Mouse (Mus musculus) lung, postnatal 4 days (tissue): ENCODE data around the gene Dpysl5.

Experiments
- DNase-seq, 2 experiments: peaks; one replicate each; pipeline ENCODE4 v3.0.0; 2021

Gene Dpysl5

DNA sequence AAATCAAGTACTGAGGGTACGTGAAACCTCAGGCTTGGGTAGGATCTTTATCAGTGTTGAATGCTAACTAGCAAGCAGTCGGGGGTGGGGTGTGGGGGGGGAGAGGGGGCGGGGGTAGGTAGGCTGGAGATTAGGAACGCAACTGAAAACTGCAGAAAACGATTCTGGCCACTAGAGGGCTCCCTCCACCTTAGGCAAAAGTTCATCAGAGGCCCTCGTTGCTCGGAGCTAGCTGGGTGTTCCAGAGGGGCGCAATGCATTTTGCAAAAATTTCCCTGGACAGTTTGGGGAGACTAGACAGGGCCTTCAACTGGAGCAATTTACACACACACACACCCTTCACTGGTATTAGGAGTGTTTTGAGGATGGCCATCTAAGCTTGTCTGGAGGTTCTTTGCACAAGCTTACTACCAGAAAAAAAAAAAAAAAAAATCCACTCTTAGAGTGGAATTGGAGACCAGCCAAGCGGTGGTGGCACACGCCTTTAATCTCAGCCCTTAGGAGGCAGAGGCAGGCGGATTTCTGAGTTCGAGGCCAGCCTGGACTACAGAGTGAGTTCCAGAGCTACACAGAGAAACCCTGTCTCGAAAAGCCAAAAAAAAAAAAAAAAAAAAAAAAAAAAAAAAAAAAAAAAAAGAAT lies 1.5 kb upstream of the Dpysl5 start:
- DNase-seq: peak; percentile 67 to 85

DNA sequence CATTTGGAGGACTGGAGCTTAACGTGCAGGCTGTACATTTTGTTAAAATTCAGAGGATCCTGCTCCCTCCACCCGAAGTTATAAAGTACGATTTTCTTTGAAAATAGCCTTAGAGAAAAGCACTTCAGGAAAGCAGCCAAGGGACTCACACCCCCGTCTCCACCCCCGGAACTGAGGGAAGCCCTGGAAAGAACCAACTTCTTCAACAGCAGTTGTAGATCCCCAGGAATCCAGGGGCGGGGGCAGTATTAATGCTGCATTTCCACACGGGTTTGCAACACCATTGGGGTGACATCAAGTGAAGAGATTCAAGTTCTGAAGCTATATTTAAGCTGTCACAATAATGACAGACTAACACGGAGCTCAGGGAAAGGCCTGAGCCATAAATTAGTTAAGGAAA lies 878 bp upstream of the Dpysl5 start:
- DNase-seq: no peak

DNA sequence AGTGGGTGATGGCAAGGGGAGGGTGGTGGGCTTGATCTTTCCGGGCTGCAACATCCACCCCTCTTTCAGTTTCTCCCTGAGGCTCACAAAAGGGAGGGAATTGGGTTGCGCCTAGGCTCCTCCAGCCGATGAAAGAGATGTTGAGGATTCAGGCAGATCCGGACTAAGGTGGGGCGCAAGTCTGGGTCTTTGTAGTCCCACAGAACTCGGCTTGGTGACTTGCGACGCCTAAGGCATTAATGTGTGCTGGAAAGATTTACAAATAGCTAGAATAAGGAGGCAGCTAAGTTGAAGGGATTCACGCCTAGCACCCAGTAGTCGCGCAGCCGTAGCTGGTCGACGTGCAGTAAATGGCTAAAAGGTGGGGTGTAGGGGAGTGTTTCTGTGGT lies 632 bp downstream of the Dpysl5 start:
- DNase-seq: no peak

DNA sequence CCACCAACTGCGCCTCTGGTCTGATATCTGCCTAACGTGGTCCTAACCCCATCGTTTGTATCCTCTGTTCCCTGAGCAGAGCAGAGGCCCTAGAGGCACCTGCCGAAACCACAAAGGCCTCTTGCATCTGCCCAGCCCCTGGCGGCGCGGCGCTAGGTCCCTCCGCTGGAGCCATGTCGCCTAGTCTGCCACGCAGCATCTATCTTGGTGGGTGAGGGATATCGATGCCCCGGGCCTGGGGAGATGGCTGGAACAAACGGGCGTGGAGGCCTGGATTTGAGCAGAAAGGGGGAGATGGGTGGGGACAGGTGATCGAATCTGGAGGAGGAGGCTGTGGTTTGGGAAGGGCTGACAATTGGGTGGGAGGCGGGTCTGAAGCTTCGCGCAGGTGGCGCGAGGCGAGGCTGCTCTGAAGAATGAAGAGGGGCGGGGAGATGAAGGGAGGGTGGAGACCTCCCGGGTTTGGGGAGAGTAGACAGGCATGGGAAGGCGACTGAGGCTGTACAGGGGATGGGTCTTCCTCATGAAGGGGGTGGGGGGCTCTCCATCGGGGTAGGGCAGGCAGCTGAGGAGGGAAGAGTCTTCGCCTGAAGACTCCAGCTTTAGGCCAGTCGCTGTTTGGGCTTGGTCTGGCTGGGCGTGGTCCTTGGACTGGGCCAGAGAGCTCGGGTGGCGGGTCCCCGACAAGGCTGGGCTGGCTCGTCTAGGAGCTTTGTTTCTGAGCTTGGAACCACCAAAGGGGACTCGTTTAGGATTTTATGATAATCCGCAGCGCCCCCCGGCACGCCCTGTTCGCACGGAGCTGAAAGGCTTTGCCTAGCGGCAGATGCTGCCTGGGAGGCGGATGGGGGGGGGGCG lies 1.3 kb downstream of the Dpysl5 start:
- DNase-seq: peak in 1 of 2 experiments; percentile 13

DNA sequence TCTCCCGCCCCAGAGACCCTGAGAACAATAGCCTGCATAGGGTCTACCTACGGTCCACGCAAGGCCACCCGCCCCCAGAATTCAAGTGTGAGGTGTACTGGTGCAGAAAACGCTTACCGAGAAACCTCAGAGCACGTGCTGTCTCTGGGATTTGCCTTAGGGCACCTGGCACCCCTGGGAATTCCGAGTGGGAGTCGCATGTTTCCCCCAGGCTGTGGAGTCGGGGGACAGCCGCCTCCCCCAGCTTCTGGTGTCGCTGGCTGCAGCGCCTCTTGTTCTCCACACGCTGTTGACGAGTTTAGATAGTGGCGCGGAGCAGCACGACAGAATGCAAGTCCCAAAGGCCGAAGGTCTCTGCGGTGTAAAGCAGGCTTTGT lies 1.9 kb downstream of the Dpysl5 start:
- no peak for DNase-seq

DNA sequence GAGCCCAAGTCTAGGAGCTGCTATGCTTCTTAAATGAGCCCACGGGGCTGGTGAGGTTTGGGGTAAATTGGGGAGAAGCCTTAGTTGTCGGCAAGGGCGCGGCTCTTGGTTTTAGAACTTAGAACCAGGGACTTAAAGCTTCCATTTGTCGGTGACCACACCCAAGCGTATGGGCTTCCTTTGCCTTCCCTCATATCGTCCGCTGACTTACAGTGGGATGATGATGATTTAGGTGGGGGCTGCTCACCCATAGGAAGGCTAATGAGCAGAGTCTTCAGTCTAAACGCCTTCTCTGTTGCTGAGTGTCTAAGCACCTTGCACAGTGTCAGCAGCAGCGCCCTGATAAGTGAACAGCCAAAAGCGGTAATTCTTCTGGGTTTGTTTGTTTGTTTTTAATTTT lies 2.3 kb downstream of the Dpysl5 start:
- no peak for DNase-seq

DNA sequence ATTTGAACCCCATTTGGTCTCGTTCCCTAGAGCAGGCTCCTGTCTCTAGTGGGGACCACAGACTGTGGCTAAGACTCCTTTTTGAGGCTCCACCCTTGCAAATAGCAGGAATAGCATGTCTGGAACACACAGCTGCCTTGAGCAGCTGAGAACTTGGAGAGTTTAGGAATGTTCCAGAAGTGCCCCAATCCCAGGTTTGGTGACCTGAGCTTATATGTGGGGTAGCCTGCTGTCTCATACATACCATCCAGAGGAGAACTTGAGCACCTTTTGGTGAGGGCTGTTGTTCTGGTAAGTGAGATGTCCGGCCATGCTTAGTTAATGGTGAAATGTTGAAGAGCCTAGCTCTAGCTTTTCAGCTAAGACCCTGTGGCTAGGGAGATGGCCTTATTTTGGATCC lies 4.9 kb downstream of the Dpysl5 start:
- no peak for DNase-seq

DNA sequence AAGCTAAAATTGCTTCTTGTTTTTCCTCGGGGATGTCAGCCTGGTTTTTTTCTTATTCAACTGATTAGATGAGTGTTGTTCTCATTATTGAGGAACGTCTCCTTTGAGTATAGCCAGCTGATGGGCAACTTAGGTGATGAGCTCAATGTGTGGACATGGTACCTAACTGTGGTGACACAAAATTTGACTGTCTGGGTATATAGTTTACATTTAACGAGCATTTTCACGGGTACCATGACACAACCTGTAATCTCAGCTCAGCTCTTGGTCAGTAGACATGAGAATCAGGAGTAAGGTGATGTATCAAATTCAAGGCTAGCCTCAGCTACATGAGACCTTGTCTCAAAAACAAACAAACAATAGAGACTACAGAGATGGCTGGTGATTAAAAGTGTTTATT lies 6.1 kb downstream of the Dpysl5 start:
- no peak for DNase-seq

DNA sequence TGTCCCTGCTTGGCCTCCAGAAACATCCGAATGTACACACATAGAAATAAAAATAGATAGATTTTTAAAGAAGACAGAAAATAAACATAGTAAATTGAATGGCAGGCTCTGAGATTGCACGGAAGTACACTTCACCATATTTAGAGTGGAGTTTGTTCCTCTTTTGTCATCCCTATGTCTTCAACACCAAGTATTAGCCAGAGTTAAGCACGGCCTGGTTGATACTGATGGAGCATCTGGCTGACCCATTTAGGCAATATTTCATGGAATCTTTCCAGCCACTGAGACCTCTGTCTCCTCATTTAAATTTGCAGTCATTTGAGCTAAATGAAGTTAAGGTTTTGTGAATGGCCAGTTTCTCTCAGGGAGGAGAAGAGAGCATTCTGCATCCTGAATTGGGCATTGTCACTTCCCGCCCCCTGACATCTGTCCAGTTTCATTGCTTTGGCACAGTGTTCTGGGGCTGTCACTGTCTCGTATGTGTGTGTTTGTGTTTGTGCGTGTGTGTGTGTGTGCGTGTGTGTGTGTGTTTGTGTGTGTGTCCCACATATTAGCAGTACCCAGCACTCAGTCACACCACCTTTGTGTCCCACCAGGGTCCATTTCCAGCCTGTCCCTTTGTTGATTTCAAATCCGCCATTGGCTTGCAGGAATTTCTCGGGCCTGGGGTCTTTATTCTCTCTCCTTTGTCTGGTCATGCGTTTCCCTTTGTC lies 6.8 kb downstream of the Dpysl5 start:
- peak; percentile 12 to 54 for DNase-seq

DNA sequence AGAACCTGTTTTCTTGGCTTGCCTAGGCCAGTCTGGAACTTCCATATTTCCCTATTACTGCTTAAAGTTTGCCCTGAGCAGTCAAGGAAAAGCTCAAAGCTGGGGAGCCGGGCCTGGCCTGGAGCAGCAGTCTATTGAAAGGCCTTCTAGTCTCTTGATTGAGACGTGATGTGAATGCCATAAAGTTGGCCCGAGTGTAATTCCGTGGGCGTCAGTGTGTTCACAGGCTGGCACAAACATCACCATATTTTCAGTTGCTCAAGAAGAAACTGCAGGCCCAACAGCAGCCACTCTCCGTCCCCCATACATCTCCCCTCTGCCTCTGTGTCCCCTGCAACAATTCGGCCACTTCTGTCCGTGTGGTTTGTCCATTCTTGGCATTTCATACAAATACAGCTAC lies 10.6 kb downstream of the Dpysl5 start:
- DNase-seq: no peak

DNA sequence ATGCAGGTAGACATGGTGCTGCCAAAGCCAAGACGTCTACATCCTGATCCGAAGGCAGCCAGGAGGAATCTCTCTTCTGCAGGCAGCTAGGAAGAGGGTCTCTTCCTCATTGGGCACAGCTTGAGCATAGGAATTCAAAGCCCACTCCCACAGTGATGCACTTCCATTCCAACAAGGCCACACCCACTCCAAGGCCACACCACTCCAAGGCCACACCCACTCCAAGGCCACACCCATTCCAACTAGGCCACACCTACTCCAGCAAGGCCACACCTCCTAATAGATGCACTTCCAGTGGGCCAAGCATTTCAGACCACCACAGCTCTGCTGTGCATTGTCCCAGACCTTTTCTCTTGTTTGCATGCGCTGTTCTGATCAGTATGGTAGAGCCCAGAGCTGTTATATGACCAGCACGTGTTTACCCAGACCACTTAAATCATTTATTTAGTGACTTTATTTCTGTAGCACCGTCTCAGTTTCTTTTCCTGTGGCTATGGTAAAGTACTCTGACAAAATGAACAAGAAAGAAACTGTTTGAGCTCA lies 14.9 kb downstream of the Dpysl5 start:
- DNase-seq: no peak

DNA sequence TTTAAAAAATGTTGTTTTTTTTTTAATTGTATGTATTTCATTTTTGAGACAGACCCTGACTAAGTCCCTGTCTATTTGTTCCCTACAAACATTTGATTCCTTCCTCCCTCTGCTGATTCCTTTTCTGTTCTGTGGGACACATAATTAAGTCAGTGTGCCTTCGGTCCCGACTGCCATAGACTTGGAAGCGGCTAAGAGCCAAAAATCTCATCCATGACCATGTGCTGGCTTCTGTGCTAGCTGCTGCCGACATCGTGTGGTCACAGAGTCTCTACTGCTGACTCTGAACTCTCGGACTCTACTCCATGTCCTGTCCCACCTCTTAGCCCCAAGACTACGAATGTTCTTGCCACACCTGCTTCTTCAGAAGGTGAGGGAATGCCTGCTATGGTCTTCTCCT lies 21.1 kb downstream of the Dpysl5 start:
- no peak for DNase-seq

DNA sequence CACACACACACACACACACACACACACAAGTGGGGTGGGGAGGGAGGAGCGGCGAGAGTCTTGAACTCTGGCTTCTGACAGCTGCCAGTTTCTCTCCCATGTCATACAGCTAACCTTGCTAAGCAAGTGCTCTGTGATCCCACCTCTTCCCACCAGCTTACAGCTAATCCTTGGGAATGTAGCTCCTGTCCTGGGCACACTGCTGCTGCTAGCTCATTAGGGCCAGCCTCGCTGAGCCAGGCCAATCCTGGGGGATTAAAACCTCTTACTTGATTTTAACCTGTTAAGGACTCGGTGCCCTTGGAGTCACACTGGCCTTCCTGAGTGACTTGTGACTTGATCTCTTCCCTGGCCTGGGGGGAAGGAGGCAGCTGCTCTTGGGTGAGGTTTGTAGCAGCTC lies 23.3 kb downstream of the Dpysl5 start:
- no peak for DNase-seq

DNA sequence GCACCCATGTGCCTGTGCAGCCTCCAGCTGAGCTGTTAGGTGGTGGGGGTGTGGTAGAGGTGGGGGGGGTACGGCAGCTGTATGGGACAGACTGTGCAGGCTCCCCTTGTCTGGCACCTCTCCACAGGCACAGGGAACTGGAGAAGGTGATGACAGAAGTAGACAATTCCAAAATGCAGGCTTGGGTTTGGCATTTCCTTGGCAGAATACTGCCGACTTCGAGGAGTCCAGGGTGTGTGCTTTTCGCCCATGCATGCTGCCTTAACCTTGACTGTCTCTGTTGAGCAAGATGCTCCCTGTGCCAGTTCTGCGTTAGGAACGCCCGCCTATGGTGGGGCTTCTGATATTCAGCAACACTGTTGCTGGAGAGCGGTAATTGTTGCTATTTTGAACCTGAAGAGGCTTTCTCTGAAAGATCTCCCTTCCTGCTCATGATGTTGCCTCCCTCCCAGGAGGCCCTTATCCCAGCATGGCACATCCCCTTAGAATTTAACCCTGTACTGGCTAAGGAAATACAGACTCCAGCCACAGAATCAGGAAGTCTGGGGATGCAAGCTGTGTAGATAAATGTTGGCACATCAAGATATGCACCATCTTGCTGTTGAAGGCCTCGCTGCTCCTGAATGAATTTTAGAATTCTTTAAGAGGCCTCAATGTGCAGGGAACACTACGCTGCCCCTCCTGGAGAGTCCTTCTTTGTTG lies 26.9 kb downstream of the Dpysl5 start:
- no peak for DNase-seq

DNA sequence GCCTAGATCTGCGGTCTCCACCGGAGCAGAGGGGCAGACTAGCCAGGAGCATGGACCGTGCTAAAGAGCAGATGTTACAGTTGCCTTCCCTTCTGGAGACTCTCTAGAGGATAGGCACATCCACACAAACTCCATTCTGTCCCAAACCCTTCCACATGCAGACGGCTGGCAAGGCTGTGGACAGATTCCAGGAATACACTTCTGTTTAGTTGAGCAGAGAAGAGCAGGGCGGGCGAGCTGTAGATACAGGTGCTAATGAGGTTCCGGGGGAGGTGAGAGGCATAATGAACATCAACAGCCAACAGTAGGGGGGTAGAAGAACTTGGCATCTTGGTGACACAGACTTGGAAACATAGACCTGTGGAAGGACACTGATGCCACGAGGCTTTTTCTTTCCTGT lies 28.2 kb downstream of the Dpysl5 start:
- no peak for DNase-seq

DNA sequence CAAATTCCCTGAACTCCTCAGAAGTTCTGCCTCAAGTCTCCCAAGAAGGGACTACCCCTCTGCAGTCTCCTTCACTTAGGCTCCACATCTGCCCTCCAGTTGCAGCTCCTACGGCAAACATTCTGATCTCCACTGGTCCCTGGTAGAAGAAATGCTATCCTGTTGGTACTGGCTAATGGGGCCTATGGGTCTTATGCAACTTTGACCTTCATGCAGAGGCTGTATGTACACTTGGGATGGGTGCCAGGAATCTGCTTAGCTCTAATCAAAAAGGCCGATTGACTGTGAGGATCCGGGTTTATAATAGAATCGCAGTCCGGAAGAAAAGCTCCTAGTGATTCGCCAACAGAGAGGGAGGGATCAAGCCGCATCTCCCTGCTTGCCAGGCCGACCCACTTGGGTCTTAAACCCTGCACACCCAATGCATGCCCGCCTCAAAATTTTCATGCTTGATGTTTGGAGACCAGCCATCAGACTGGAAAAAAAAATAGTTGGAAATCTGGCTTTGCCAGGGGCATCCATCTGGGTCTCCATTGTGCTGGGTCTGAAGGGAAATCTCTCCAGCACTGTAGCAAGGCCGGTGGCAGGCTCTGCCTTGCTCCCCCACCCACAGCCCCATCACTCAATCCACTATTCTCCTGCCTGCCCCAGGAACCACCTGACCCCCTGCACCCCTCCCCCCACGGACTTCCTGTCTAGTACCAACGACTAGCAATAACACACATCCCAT lies 38.4 kb downstream of the Dpysl5 start:
- peak in 1 of 2 experiments; percentile 33 for DNase-seq

DNA sequence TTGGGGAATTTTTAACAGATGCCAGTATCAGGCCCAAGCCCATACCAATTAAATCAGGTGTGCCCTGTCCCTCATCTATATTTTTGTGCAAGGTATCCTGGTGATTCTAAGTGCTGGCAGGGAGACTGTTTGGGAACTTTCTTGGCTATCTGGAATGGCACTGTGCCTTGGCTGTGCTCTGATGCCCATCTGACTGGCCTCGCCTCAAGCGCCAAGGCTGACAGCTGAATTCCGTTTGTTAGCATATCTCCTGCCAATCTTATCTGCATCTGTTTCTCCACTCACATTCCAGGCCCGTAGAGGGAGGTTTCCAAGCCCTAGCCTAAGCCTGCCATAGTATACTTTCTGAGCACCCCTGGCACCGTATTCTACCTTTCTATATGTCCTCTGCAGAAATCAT lies 39.7 kb downstream of the Dpysl5 start:
- peak in 1 of 2 experiments; percentile 19 for DNase-seq

DNA sequence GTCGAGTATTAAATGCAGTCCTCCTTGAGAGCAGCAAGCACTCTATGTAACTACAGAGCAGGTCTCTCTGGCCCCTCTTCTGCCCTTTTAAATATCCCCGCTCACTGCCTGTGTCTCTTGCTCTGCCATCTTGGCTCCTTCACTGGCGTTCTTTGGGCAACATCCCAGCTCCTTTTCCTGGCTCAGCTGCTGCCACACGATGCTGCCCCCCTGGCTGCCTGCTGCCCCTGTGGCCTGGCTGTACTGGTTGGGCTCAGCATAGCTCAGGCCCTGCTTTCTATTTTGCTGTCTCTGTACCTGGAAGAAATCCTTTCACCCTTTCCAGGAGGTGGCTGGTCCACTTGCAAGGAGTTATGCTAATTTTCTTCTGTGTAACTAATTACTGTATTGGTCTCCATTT lies 41.8 kb downstream of the Dpysl5 start:
- peak in 1 of 2 experiments; percentile 24 for DNase-seq

DNA sequence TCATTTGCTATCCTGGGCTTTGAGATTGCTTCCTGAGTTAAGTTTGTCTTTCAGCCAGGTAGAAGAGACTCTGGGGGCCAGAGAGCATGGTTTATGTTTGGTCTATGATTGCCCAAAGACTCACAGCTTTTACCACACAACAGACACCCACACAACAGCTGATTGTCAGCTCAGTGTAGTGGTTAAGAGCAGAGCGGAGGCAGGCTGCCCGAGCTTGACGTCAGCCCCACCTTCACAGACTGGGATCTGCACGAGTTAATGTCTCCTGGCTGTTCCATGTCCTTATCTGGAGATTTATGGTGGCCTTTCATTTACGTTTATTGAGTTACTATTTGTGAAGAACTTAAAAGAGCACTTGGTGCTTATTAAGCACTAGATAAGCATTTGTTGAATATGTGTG lies 43.9 kb downstream of the Dpysl5 start:
- DNase-seq: peak in 1 of 2 experiments; percentile 5

DNA sequence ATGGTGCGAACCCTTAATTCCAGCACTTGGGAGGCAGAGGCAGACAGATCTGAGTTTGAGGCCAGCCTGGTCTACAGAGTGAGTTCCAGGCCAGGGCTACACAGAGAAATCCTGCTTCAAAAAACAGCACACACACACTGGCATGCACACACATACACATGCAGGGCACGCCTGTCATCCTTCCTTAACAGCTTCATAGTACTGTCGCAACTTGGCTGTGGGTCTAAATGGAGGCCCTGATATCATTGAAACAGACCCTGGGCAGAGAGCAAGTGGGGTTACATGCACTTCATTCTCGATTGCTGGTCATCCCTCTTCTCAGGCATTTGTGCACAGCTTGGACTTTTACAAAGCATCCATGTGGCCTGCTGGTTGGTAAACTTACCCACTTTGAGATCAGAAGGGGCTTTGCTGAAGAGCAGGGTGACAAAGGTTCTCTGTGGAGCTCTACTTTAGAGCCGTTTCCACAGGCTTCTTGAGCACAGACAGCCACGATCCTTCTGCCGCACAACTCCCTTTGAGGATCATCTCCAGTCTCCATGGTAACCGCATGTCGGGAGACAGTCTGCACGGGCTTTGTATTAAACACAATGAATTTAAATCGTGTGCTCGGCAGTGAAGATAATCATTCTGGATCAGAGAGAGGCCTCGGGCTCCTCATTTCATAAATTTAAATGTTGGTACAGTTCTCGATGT lies 51.6 kb downstream of the Dpysl5 start:
- no peak for DNase-seq

DNA sequence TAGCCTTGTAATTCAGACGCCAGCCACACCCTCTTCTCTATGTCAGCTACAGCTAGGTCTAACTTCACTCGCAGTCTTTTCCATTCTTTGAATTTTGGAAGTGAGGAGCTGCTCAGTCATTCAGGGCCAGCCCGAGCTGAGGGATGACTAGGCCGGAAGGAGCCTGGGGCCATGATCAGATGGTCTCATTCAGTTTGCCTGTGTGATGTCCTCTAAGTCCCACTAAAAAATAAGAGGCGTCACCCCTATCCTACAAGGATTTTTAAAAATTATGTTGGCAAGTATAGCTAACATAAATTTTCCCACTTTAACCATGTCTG lies 52.1 kb downstream of the Dpysl5 start:
- no peak for DNase-seq
